Mouse (Mus musculus) embryonic facial prominence, embryonic 11.5 days (tissue): ENCODE results near the gene Gm11172. TPM values are rescaled to one million over a fixed set of nuclear protein-coding genes. Genes with fewer than 3 reads are reported as not detected.
A peak's percentile ranks its signal among the peaks of the same experiment; 100 is the strongest.

Source experiments
- ATAC-seq: fragments of 200-750 bp; cut with Nextera tagmentation; replicated peaks from 2 replicates; pipeline ENCODE4 v1.8.0; 2017; ENCODE audit warnings: low read depth; ENCODE audit not compliant: insufficient number of reproducible peaks, low FRiP score, low TSS enrichment
- DNase-seq: peaks from one replicate; pipeline ENCODE4 v3.0.0-alpha.2; 2015; ENCODE audit warnings: low spot score
- H3K27ac ChIP-seq: fragments of 300-500 bp; sonication (generic); replicated peaks from 2 replicates; pipeline ENCODE4 v1.5.1; 2014; ENCODE audit warnings: mild to moderate bottlenecking, low read depth, low read length, control low read depth
- H3K27me3 ChIP-seq: fragments of 300-500 bp; sonication (generic); 2 replicates; pipeline ENCODE4 v1.6.1; 2014; ENCODE audit warnings: mild to moderate bottlenecking, low read length, moderate library complexity, mixed read lengths; ENCODE audit not compliant: control insufficient read depth, insufficient read depth
- H3K36me3 ChIP-seq: fragments of 300-500 bp; sonication (generic); replicated peaks from 2 replicates; pipeline ENCODE4 v1.6.1; 2014; ENCODE audit warnings: low read depth, mild to moderate bottlenecking, low read length, moderate library complexity, mixed read lengths; ENCODE audit not compliant: control insufficient read depth, insufficient read depth
- H3K4me1 ChIP-seq: fragments of 300-500 bp; sonication (generic); 2 replicates; pipeline ENCODE4 v1.6.1; 2014; ENCODE audit warnings: low read length, mixed read lengths; ENCODE audit not compliant: control insufficient read depth, insufficient read depth
- H3K4me2 ChIP-seq: fragments of 300-500 bp; sonication (generic); 2 replicates; pipeline ENCODE4 v1.6.1; 2014; ENCODE audit warnings: low read depth, mild to moderate bottlenecking, control low read depth, low read length, moderate library complexity
- H3K4me3 ChIP-seq: fragments of 300-500 bp; sonication (generic); 2 replicates; pipeline ENCODE4 v1.5.1; 2014; ENCODE audit warnings: low read depth, low read length, control low read depth
- H3K9ac ChIP-seq: fragments of 300-500 bp; sonication (generic); replicated peaks from 2 replicates; pipeline ENCODE4 v1.6.1; 2014; ENCODE audit warnings: mild to moderate bottlenecking, control low read depth, low read length
- H3K9me3 ChIP-seq: fragments of 300-500 bp; sonication (generic); replicated peaks from 2 replicates; pipeline ENCODE4 v1.6.1; 2016; ENCODE audit warnings: mild to moderate bottlenecking, low read length, inconsistent platforms, mixed read lengths; ENCODE audit not compliant: control insufficient read depth
- WGBS: fragments of 180-500 bp; shearing (Covaris S2); extraction: QIAGEN DNeasy Blood & Tissue Kit; methylation state at CpG from one replicate; pipeline ENCODE4 v1.1.7; 2014; 5-methylcytosine and 5-hydroxymethylcytosine counted together
- polyA plus RNA-seq: library from polyadenylated mRNA; unstranded; fragments of >200 nt; fragmentation: Nextera tagmentation; extraction: Ambion mirVana; gene quantifications from 2 replicates; pipeline ENCODE4 v1.2.1, GENCODE M21; 2014

Gene Gm11172
- polyA plus RNA-seq, result not detected in 2 replicates

GRCm38 (mm10) chr16:10812865-10813371 is at the start of gene Gm11172:
Gm11172 (plus strand) TSS chr16:10812915.
- Histone ChIP-seq H3K4me2 (no peak within 1 kb of the TSS), H3K9me3 (no peaks in the 10 kb centered on the region), H3K4me3 (no peak within 1 kb of the TSS), H3K4me1 (no peaks in the 10 kb centered on the region), H3K27me3 (no peaks in the 10 kb centered on the region), H3K27ac (no peak within 1 kb of the TSS), H3K9ac (no peak within 1 kb of the TSS), H3K36me3 (no peaks in the 10 kb centered on the region)
- no peak for ATAC-seq
- 96% methylated on average over 2 of the region's 2 CpGs for WGBS
- no peak for DNase-seq

- H3K36me3 ChIP-seq, result no peaks in the 10 kb centered on the region
- H3K4me1 ChIP-seq, result no peaks in the 10 kb centered on the region
- no peak overlapping the region for H3K4me3 ChIP-seq
- no peaks in the 10 kb centered on the region for H3K27me3 ChIP-seq
- H3K9ac ChIP-seq, result no peak overlapping the region
- no peak for ATAC-seq
- H3K4me2 ChIP-seq, result no peak overlapping the region
- DNase-seq, result no peak
- H3K27ac ChIP-seq, result no peak overlapping the region
- no peaks in the 10 kb centered on the region for H3K9me3 ChIP-seq
- 62% methylated on average over 6 of the region's 6 CpGs for WGBS
Measured at GRCm38 (mm10) chr16:10763540-10764264, 49.0 kb upstream of the Gm11172 start.

GRCm38 (mm10) chr16:10764323-10764722 is 48.4 kb upstream of the Gm11172 start:
- ATAC-seq (no peak), DNase-seq (no peak)
- no peak overlapping the region for H3K9ac ChIP-seq
- no peak overlapping the region for H3K4me2 ChIP-seq
- no peaks in the 10 kb centered on the region for H3K27me3 ChIP-seq
- no peaks in the 10 kb centered on the region for H3K9me3 ChIP-seq
- no peak overlapping the region for H3K27ac ChIP-seq
- 84% methylated on average over 2 of the region's 2 CpGs for WGBS
- H3K36me3 ChIP-seq, result no peaks in the 10 kb centered on the region
- H3K4me1 ChIP-seq, result no peaks in the 10 kb centered on the region
- no peak overlapping the region for H3K4me3 ChIP-seq

GRCm38 (mm10) chr16:10767158-10767557 is 45.6 kb upstream of the Gm11172 start:
- DNase-seq, result peak; percentile 84
- no peaks in the 10 kb centered on the region for H3K36me3 ChIP-seq
- H3K27me3 ChIP-seq, result no peaks in the 10 kb centered on the region
- ATAC-seq, result no peak
- no peak overlapping the region for H3K4me2 ChIP-seq
- no peak overlapping the region for H3K9ac ChIP-seq
- H3K9me3 ChIP-seq, result no peaks in the 10 kb centered on the region
- no peak overlapping the region for H3K27ac ChIP-seq
- no peaks in the 10 kb centered on the region for H3K4me1 ChIP-seq
- H3K4me3 ChIP-seq, result no peak overlapping the region
- 41% methylated on average over 4 of the region's 4 CpGs for WGBS

- DNase-seq, result no peak
- no peaks in the 10 kb centered on the region for H3K9me3 ChIP-seq
- no peak for ATAC-seq
- 60% methylated on average over 9 of the region's 9 CpGs for WGBS
- H3K4me1 ChIP-seq, result no peaks in the 10 kb centered on the region
- H3K9ac ChIP-seq, result no peak overlapping the region
- no peak overlapping the region for H3K4me2 ChIP-seq
- H3K4me3 ChIP-seq, result no peak overlapping the region
- H3K36me3 ChIP-seq, result no peaks in the 10 kb centered on the region
- no peak overlapping the region for H3K27ac ChIP-seq
- no peaks in the 10 kb centered on the region for H3K27me3 ChIP-seq
Measured at GRCm38 (mm10) chr16:10768821-10769220, 43.9 kb upstream of the Gm11172 start.

- 27% methylated on average over 2 of the region's 2 CpGs for WGBS
- H3K36me3 ChIP-seq, result no peaks in the 10 kb centered on the region
- ATAC-seq (no peak), DNase-seq (no peak)
- no peaks in the 10 kb centered on the region for H3K27me3 ChIP-seq
- no peaks in the 10 kb centered on the region for H3K4me1 ChIP-seq
- H3K9ac ChIP-seq, result no peak overlapping the region
- H3K4me3 ChIP-seq, result no peak overlapping the region
- H3K4me2 ChIP-seq, result no peak overlapping the region
- H3K27ac ChIP-seq, result no peak overlapping the region
- H3K9me3 ChIP-seq, result no peaks in the 10 kb centered on the region
Measured at GRCm38 (mm10) chr16:10769661-10770060, 43.1 kb upstream of the Gm11172 start.

- no peak overlapping the region for H3K4me2 ChIP-seq
- no peaks in the 10 kb centered on the region for H3K4me1 ChIP-seq
- H3K9me3 ChIP-seq, result no peaks in the 10 kb centered on the region
- no peaks in the 10 kb centered on the region for H3K27me3 ChIP-seq
- no peak overlapping the region for H3K27ac ChIP-seq
- H3K4me3 ChIP-seq, result no peak overlapping the region
- ATAC-seq (no peak), DNase-seq (peak; percentile 30)
- H3K36me3 ChIP-seq, result no peaks in the 10 kb centered on the region
- no peak overlapping the region for H3K9ac ChIP-seq
- 41% methylated on average over 4 of the region's 4 CpGs for WGBS
Measured at GRCm38 (mm10) chr16:10770531-10771325, 42.0 kb upstream of the Gm11172 start.
